Mouse (Mus musculus) kidney, embryonic 14.5 days (tissue): ENCODE results near the gene Ankrd10. TPM values are rescaled to one million over a fixed set of nuclear protein-coding genes. Genes with fewer than 3 reads are reported as not detected.

ENCODE experiments used
- ATAC-seq: fragments of 200-750 bp; cut with Nextera tagmentation; 2 replicates; pipeline ENCODE4 v1.8.0; 2017; ENCODE audit warnings: moderate number of reproducible peaks, mild to moderate bottlenecking, moderate TSS enrichment, moderate library complexity; ENCODE audit not compliant: low FRiP score, low TSS enrichment
- H3K27ac ChIP-seq: fragments of 300-500 bp; sonication (generic); 2 replicates; pipeline ENCODE4 v1.5.1; 2014; ENCODE audit warnings: low read depth, mild to moderate bottlenecking, low read length, moderate library complexity, mixed read lengths
- H3K27me3 ChIP-seq: fragments of 300-500 bp; sonication (generic); 2 replicates; pipeline ENCODE4 v1.6.1; 2014; ENCODE audit warnings: mild to moderate bottlenecking, low read length; ENCODE audit not compliant: control insufficient read depth, insufficient read depth
- H3K36me3 ChIP-seq: fragments of 300-500 bp; sonication (generic); 2 replicates; pipeline ENCODE4 v1.6.1; 2014; ENCODE audit warnings: low read length, mixed read lengths; ENCODE audit not compliant: control insufficient read depth, insufficient read depth
- H3K4me1 ChIP-seq: fragments of 300-500 bp; sonication (generic); 2 replicates; pipeline ENCODE4 v1.6.1; 2014; ENCODE audit warnings: low read length, mixed read lengths; ENCODE audit not compliant: control insufficient read depth, insufficient read depth
- H3K4me2 ChIP-seq: fragments of 300-500 bp; sonication (generic); replicated peaks from 2 replicates; pipeline ENCODE4 v1.6.1; 2014; ENCODE audit warnings: low read depth, mild to moderate bottlenecking, low read length
- H3K4me3 ChIP-seq: fragments of 300-500 bp; sonication (generic); 2 replicates; pipeline ENCODE4 v1.5.1; 2014; ENCODE audit warnings: mild to moderate bottlenecking, low read length
- H3K9ac ChIP-seq: fragments of 300-500 bp; sonication (generic); 2 replicates; pipeline ENCODE4 v1.6.1; 2014; ENCODE audit warnings: low read depth, mild to moderate bottlenecking, low read length, moderate library complexity
- H3K9me3 ChIP-seq: fragments of 300-500 bp; sonication (generic); 2 replicates; pipeline ENCODE4 v1.6.1; 2016; ENCODE audit warnings: low read length; ENCODE audit not compliant: control insufficient read depth
- WGBS: fragments of 180-500 bp; shearing (Covaris S2); extraction: QIAGEN DNeasy Blood & Tissue Kit; methylation state at CpG from one replicate; pipeline ENCODE4 v1.1.7; 2014; 5-methylcytosine and 5-hydroxymethylcytosine counted together
- polyA plus RNA-seq: library from polyadenylated mRNA; unstranded; fragments of >200 nt; fragmentation: Nextera tagmentation; extraction: Ambion mirVana; gene quantifications from 2 replicates; pipeline ENCODE4 v1.2.1, GENCODE M21; 2014

Gene Ankrd10
- polyA plus RNA-seq, 1 experiment from 2014 or later = 112 TPM

- H3K4me2 ChIP-seq = peak overlapping the region; percentile 80
- peaks cover 11% of the 10 kb centered on the region for H3K36me3 ChIP-seq
- no peaks in the 10 kb centered on the region for H3K27me3 ChIP-seq
- H3K4me1 ChIP-seq = peaks cover 16% of the 10 kb centered on the region
- H3K27ac ChIP-seq = peak overlapping the region; percentile 98
- ATAC-seq = peak; percentile 72
- 4% methylated on average over 30 of the region's 30 CpGs for WGBS
- peak overlapping the region; percentile 91 for H3K9ac ChIP-seq
- peak overlapping the region; percentile 75 for H3K4me3 ChIP-seq
- H3K9me3 ChIP-seq = 0 out of 2 replicates have a peak, but pooled peaks cover 3% of the 10 kb centered on the region
Measured at GRCm38 (mm10) chr8:11636324-11637057, 934 bp upstream of the Ankrd10 start.

DNA sequence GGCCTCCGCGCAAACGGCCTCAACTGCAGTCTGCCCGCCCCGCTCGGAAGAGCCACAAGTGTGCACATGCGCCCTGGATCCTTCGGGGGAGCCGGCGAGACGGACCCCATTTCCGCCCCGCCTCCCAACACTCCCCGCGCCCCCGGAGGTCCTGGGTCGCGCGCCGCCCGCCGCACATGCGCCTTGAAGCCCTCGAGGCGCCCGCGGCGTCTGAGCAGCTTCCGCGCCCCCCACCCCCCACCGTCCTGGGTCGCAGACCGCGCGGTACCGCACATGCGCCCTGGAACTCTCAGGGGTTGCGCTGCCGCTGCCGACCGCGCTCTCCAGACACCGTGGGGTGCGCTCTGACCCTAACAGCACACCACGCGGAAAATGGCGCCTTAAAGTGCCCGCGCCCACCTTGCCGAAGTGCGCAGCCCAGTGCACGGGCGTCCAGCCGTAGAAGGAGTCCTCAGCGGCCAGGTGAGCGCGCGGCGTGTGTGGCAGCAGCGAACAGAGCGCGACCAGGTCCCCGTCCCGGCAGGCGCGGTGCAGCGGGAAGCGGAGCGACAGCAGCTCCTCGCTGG, 462 bp downstream of the Ankrd10 start:
- Histone ChIP-seq H3K9ac (peak overlapping the region; percentile 91), H3K27ac (peak overlapping the region; percentile 98), H3K4me3 (peak overlapping the region; percentile 75), H3K4me1 (peaks cover 16% of the 10 kb centered on the region), H3K4me2 (peak overlapping the region; percentile 80), H3K9me3 (no peaks in the 10 kb centered on the region), H3K27me3 (no peaks in the 10 kb centered on the region), H3K36me3 (peaks cover 25% of the 10 kb centered on the region)
- ATAC-seq = peak; percentile 83
- WGBS = under 1% methylated on average over 68 of the region's 70 CpGs

- Histone ChIP-seq H3K4me2 (peak overlapping the region; percentile 80), H3K4me1 (peaks cover 16% of the 10 kb centered on the region), H3K27ac (peak overlapping the region; percentile 98), H3K9me3 (no peaks in the 10 kb centered on the region), H3K36me3 (peaks cover 31% of the 10 kb centered on the region), H3K4me3 (peak overlapping the region; percentile 75), H3K27me3 (no peaks in the 10 kb centered on the region), H3K9ac (peak overlapping the region; percentile 91)
- ATAC-seq = peak; percentile 14
- under 1% methylated on average over 39 of the region's 39 CpGs for WGBS
Measured at GRCm38 (mm10) chr8:11634331-11635011, 1.1 kb downstream of the Ankrd10 start.

GRCm38 (mm10) chr8:11633414-11633813, 2.1 kb downstream of the Ankrd10 start:
- no peak for ATAC-seq
- Histone ChIP-seq H3K4me2 (peak overlapping the region; percentile 80), H3K27me3 (no peaks in the 10 kb centered on the region), H3K4me1 (peaks cover 16% of the 10 kb centered on the region), H3K9ac (peak overlapping the region; percentile 91; the same call in 1 of the 2 replicates), H3K36me3 (peaks cover 42% of the 10 kb centered on the region), H3K4me3 (peak overlapping the region; percentile 75), H3K9me3 (no peaks in the 10 kb centered on the region), H3K27ac (no peak overlapping the region)
- 56% methylated on average over 7 of the region's 7 CpGs for WGBS

GRCm38 (mm10) chr8:11632406-11632805, 3.2 kb downstream of the Ankrd10 start:
- ATAC-seq = no peak
- no peaks in the 10 kb centered on the region for H3K9me3 ChIP-seq
- H3K4me2 ChIP-seq = no peak overlapping the region
- H3K4me3 ChIP-seq = 0 out of 2 replicates have a peak overlapping the region, but pooled peaks have one; percentile 75
- peaks cover 51% of the 10 kb centered on the region for H3K36me3 ChIP-seq
- no peaks in the 10 kb centered on the region for H3K27me3 ChIP-seq
- 0 out of 2 replicates have a peak overlapping the region, but pooled peaks have one; percentile 91 for H3K9ac ChIP-seq
- H3K4me1 ChIP-seq = peaks cover 16% of the 10 kb centered on the region
- no peak overlapping the region for H3K27ac ChIP-seq
- 36% methylated on average over 2 of the region's 2 CpGs for WGBS

DNA sequence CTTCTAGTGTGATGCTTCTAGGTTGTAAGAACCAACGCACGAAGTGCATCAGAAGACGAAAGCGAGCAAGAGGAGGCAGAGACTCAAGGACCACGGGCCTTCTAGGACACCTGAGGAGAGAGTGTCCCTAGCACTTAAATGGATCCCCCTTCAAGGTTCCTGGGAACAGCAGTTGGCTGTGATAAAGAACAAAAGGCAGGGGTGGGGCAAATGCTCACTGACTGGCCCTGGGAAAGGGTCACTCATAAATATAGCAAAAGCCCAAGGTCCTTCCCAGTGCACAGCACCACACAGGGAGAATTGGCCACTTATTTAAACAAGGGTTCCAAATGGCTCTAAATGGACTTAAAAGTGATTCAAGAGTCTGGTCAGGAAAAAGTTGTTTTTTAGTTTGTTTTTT, 6.4 kb downstream of the Ankrd10 start:
- Histone ChIP-seq H3K4me2 (no peak overlapping the region), H3K36me3 (peaks cover 75% of the 10 kb centered on the region), H3K9me3 (no peaks in the 10 kb centered on the region), H3K27me3 (no peaks in the 10 kb centered on the region), H3K9ac (no peak overlapping the region), H3K4me3 (no peak overlapping the region), H3K4me1 (peaks cover 16% of the 10 kb centered on the region), H3K27ac (no peak overlapping the region)
- 70% methylated on average over 5 of the region's 5 CpGs for WGBS
- no peak for ATAC-seq

- ATAC-seq = no peak
- Histone ChIP-seq H3K27me3 (no peaks in the 10 kb centered on the region), H3K9me3 (no peaks in the 10 kb centered on the region), H3K9ac (no peak overlapping the region), H3K27ac (no peak overlapping the region), H3K4me3 (no peak overlapping the region), H3K36me3 (peaks cover 78% of the 10 kb centered on the region), H3K4me1 (peaks cover 13% of the 10 kb centered on the region), H3K4me2 (no peak overlapping the region)
- WGBS = 84% methylated on average over 7 of the region's 7 CpGs
Measured at GRCm38 (mm10) chr8:11628506-11629132, 6.9 kb downstream of the Ankrd10 start.

- no peak overlapping the region for H3K4me3 ChIP-seq
- peaks cover 85% of the 10 kb centered on the region for H3K36me3 ChIP-seq
- H3K27me3 ChIP-seq = no peaks in the 10 kb centered on the region
- no peak for ATAC-seq
- H3K4me2 ChIP-seq = no peak overlapping the region
- H3K9me3 ChIP-seq = no peaks in the 10 kb centered on the region
- H3K4me1 ChIP-seq = peaks cover 4% of the 10 kb centered on the region
- no peak overlapping the region for H3K27ac ChIP-seq
- WGBS = 82% methylated on average over 9 of the region's 9 CpGs
- no peak overlapping the region for H3K9ac ChIP-seq
Measured at GRCm38 (mm10) chr8:11627717-11628116, 7.8 kb downstream of the Ankrd10 start.
